Mouse (Mus musculus) left cerebral cortex, postnatal 10 days (tissue): ENCODE data around the gene Krit1. TPM values are rescaled to one million over a fixed set of nuclear protein-coding genes. Genes with fewer than 3 reads are reported as not detected.
"Not testable (repeated sequence)": the region's sequence is repeated elsewhere in the genome, so short reads cannot be mapped to it uniquely, and the experiment has no call there.

Experiments used
- DNase-seq, 2 experiments: peaks; one replicate each; pipeline ENCODE4 v3.0.0; 2021 to 2022; ENCODE audit warnings: low spot score in 2 of 2, mixed read lengths in 1 of 2; ENCODE audit errors: extremely low spot score in 1 of 2
- intact Hi-C: fragments of 180-260 bp; cut with DNase I; formaldehyde crosslinking; loops from one replicate; pipeline ENCODE4 v1.15.1; 2025
- total RNA-seq, 2 experiments: library from RNA; stranded (reverse); gene quantifications; 2 replicates each; pipeline ENCODE4 v1.2.3; 2021

Gene Krit1
- total RNA-seq: 10 to 100 TPM; 38.5 to 41.6 TPM

DNA sequence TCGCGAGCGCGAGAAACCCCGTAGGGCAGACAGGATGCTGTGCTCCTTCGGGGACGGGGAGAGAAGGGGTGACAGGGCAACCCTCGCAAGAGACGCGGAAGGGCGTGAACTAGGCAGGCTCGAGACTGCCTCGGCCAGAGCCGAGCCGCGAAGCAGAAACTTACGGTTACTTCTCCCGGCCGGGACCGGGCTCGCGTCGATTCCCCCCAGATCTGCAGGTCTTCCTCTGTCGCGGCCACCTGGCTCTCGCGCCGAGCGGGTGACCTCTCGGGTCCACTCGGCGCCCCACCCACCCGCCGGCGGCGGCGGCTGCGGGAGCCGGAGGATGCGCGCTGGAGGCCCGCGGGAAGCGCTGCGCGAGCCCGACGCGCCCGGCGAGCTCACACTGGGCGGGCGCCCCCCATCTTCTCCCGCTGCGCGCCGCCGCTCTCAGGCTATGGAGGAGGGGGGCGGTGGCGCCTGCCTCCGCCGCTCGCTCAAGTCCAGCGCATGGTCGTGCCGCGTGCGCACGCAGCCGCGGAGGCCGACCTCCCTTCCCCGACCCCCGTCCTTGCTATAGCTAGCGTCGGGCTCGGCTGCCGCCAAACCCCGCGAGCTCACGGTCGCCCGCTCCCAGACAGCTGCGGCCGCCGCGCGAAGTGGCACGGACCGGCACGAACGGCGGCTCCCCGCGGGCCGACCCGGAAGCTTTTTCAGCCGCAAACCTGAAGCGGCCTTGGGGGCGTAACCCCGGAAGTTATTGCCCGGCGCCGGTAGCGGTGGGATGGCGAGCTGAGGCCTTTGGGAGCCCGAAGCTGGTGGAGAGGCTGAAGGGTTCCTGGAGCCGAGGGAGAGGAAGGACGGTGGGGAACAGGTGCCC is at the start of gene Krit1, which contains the start of gene Ankib1:
Gene Krit1, plus strand, starts transcription at position 752 of the 859 bp plus-strand sequence.
Gene Ankib1, minus strand, starts transcription at position 493 of the 859 bp plus-strand sequence.
- intact Hi-C loops: loop anchor here (5.0 kb wide), 1 partner anchor 155 kb away; no protein-coding TSS in a partner anchor
- peak; percentile 89 to 95 for DNase-seq

DNA sequence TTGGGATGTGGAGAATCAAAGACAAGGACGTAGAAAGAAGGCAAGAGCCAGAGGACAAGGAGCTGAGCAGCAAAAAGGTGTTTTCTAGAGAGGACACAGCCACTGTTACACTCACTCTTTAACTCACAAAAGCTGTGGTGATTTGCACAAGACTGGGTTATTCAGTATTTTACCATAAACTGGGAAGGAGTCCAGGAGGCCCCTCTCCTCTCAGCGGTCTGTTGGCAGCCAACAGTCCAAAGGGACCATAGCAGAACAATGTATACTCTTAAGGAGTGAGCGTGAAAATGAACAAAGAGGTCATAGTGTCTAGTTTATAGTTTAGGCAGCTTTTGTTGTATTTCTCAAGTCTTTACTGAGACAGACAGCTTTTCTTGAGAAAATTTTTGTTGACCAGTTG is 31.5 kb upstream of the Krit1 start:
- intact Hi-C loops: no loop called here
- no peak for DNase-seq

- intact Hi-C loops: no loop called here
Observed at GRCm38 (mm10) chr5:3772017-3772416, 31.0 kb upstream of the Krit1 start.

GRCm38 (mm10) chr5:3782670-3783069 is 20.3 kb upstream of the Krit1 start:
- intact Hi-C loops: no loop called here
- DNase-seq: no peak

More at GRCm38 (mm10) chr5:3772017-3772416, 31.0 kb upstream of the Krit1 start:
- no peak for DNase-seq

- intact Hi-C loops: no loop called here
- no peak for DNase-seq
Observed at GRCm38 (mm10) chr5:3783947-3784681, 18.9 kb upstream of the Krit1 start.

GRCm38 (mm10) chr5:3784751-3785496 is 18.1 kb upstream of the Krit1 start:
- intact Hi-C loops: no loop called here
- no peak for DNase-seq

- intact Hi-C loops: no loop called here
- DNase-seq: peak in 1 of 2 experiments; percentile 21
Observed at GRCm38 (mm10) chr5:3787548-3787947, 15.4 kb upstream of the Krit1 start.

DNA sequence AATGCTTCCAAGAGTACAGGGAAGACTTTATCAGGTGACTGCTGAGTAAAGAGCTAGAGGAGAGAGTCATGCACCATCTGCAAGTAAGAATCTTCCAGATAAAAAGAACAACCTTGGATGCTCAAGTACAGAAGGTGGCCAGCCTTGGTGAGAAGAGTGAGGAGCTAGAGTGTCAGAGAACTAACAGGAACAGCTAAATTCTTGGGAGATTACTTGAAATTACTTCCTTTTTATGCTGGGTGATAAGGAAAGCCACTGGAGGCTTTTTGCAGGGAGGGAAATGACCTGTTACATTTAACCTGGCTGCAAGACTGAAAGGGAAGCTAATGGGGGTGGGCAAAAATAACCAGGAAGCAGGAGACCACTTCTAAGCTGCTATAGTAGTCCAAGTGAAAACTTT is 11.9 kb upstream of the Krit1 start:
- intact Hi-C loops: no loop called here

GRCm38 (mm10) chr5:3797101-3797500 is 5.9 kb upstream of the Krit1 start:
- intact Hi-C loops, DNase-seq: not testable (repeated sequence)

More for the DNA sequence above, 11.9 kb upstream of the Krit1 start:
- no peak for DNase-seq

GRCm38 (mm10) chr5:3798656-3799055 is 4.3 kb upstream of the Krit1 start:
- intact Hi-C loops, DNase-seq: not testable (repeated sequence)

GRCm38 (mm10) chr5:3800041-3800440 is 2.9 kb upstream of the Krit1 start:
- DNase-seq: no peak
- intact Hi-C loops: loop anchor here (5.0 kb wide), 1 partner anchor 153 kb away; no protein-coding TSS in a partner anchor

GRCm38 (mm10) chr5:3800881-3801280 is 2.1 kb upstream of the Krit1 start:
- DNase-seq: no peak
- intact Hi-C loops: loop anchor here (5.0 kb wide), 1 partner anchor 154 kb away; no protein-coding TSS in a partner anchor

- intact Hi-C loops: loop anchor here (5.0 kb wide), 1 partner anchor 155 kb away; no protein-coding TSS in a partner anchor
- no peak for DNase-seq
Observed at GRCm38 (mm10) chr5:3801672-3802432, 1.1 kb upstream of the Krit1 start.

DNA sequence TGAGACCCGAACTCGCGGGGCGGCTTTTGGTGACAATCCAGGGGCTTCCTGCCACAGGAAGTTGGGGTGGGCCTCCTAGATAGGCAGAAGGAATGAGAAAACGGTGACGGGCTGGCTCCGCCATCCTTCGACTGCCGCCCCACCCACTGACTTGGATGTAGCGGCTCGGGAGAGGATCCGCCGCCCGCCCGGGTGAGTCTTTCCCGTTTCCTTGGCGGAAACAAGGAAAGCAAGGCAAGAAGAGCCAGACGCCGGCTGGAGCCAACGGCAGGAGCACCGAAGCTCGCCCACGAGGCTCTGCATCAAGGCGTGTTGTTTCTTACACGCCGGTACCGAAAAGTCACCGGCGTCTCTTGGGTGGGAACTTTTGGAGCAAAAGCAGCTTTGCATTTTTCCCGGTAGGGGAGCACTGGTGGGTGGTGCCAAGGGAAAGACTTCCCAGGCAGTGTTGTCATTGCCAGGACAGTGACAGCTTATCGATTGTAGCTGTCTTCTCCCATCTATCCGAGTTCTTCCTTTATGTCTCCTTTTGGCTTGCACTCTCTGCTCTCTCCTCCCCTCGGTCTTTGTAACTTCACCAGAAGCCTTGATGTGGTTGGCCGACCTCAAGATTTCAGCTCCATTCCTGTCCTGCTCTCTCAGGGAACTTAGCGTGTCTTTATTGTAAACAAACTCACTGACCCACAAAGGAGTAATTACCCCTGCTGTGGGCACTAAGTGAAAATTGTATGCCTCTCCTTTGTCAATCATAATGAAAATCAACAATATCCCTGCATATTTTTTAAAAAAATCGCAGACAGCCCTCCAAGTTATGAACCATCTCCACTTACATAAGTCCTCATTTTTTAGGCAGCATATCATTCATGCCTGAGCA is 545 bp downstream of the Krit1 start:
- peak in 1 of 2 experiments; percentile 5 for DNase-seq
- intact Hi-C loops: loop anchor here (5.0 kb wide), 1 partner anchor 156 kb away; no protein-coding TSS in a partner anchor

GRCm38 (mm10) chr5:3808472-3808871 is 5.5 kb downstream of the Krit1 start:
- intact Hi-C loops: no loop called here
- no peak for DNase-seq

- no peak for DNase-seq
- intact Hi-C loops: no loop called here
Observed at GRCm38 (mm10) chr5:3834107-3834506, 31.1 kb downstream of the Krit1 start.

DNA sequence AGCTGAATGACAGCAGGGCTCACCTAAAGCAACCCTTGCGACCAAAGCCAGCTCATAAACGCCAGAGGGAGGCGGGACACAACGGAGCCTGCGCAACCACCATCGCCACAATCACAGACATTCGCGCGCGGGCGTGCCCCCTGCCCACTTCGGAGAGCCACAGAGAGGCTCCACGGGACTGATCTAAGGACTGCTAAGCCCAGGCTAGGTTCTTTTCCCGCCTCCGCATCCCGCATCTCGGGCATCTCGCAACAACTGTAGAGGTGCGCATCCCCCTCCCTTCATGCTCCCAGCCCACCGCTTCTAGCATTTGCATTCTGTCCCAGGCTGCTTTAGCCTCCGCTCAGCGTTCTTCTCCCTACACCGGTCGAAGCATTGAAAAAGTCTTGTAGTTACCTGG is 42.0 kb downstream of the Krit1 start, which contains the start of gene Lrrd1:
Gene Lrrd1, plus strand, starts transcription at position 148 of the 400 bp plus-strand sequence.
- DNase-seq: peak in 1 of 2 experiments; percentile 36
- intact Hi-C loops: no loop called here
